Mouse (Mus musculus): ENCODE results near the gene Tnfrsf19. TPM values are rescaled to one million over a fixed set of nuclear protein-coding genes. Genes with fewer than 3 reads are reported as not detected.

The Tnfrsf19 gene
- polyA plus RNA-seq, 1 experiment from 2014 or later: 46.9 TPM

DNA sequence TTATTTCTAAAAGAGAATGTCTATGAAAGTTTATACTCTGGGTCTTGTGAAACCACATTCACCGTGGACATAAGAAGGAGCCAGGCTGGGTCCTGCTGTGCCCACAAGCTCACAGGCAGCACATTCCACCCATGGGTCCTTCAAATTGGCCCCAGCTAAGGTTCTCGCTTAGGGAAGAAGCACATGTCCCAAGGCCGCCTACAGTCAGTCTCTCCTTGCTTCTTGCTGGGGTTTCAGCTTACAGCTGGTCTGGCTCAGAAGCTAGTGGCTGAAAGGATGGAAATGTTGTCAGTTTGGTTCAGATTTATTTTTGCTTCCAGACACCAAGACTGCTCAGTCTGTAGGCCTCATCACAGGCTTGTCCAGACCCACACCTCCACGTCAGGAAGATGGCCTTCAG, 80.2 kb downstream of the Tnfrsf19 start:
- Histone ChIP-seq H3K27me3 (ENCODE audit: control insufficient read depth, insufficient read depth, low read length) (no peaks in the 10 kb centered on the region), H3K9ac (replicated peaks; ENCODE audit: low read length) (no peak overlapping the region), H3K27ac (replicated peaks; ENCODE audit: low read depth, low read length) (no peak overlapping the region), H3K4me2 (ENCODE audit: low read length) (no peak overlapping the region), H3K9me3 (ENCODE audit: control insufficient read depth, low read length) (no peaks in the 10 kb centered on the region), H3K4me3 (replicated peaks; ENCODE audit: low read depth, low read length) (no peak overlapping the region), H3K36me3 (ENCODE audit: control insufficient read depth, insufficient read depth, low read length) (peaks cover 7% of the 10 kb centered on the region), H3K4me1 (ENCODE audit: control insufficient read depth, insufficient read depth, low read length) (no peaks in the 10 kb centered on the region)
- no peak for DNase-seq
- no peak for ATAC-seq (ENCODE audit: low FRiP score, low TSS enrichment)
- WGBS: 94% methylated on average over 4 of the region's 4 CpGs

DNA sequence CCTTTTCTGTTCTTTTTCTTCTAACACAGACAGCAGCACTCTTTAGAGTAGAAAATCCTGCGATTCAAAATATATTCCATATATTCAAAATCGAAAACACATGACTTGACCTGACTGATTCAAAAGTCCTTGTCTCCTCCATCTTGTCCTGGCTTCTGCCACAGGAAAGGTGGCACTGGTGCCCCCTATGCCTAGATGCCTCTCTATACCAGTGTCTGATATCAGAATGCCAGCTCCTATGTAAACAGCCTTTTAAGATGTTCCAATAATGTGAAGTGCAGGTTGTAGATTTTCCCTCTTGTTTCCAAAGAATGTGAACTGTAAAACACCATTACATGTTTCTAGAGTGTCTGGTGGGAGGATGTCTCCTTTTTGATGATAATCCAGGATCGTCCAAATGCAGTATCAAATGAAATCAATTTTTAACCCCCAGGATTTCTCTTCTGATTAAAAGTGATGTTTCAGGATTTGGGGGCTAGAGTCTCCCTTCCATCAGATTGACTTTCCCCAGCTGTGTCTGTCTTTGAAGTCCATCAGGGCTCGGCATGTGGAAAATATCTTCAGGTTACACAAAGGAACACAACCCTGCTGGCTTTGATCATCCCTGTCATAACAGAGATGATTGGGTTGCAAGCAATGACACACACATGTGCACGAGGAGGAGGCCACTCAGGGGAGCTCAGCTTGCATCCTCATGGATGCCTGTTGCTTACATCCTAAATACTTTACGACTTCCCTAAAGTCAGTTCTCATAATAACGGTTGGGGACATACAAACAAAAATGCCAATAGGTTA, 82.1 kb downstream of the Tnfrsf19 start:
- H3K9me3 ChIP-seq (ENCODE audit: control insufficient read depth, low read length): no peaks in the 10 kb centered on the region
- no peak overlapping the region for H3K9ac ChIP-seq (replicated peaks; ENCODE audit: low read length)
- H3K27me3 ChIP-seq (ENCODE audit: control insufficient read depth, insufficient read depth, low read length): no peaks in the 10 kb centered on the region
- no peak overlapping the region for H3K4me2 ChIP-seq (ENCODE audit: low read length)
- H3K4me3 ChIP-seq (replicated peaks; ENCODE audit: low read depth, low read length): no peak overlapping the region
- ATAC-seq (ENCODE audit: low FRiP score, low TSS enrichment): no peak
- no peak overlapping the region for H3K27ac ChIP-seq (replicated peaks; ENCODE audit: low read depth, low read length)
- no peak for DNase-seq
- 88% methylated on average over 7 of the region's 7 CpGs for WGBS
- peaks cover 4% of the 10 kb centered on the region; the same call in 1 of the 2 replicates for H3K36me3 ChIP-seq (ENCODE audit: control insufficient read depth, insufficient read depth, low read length)
- H3K4me1 ChIP-seq (ENCODE audit: control insufficient read depth, insufficient read depth, low read length): no peaks in the 10 kb centered on the region

DNA sequence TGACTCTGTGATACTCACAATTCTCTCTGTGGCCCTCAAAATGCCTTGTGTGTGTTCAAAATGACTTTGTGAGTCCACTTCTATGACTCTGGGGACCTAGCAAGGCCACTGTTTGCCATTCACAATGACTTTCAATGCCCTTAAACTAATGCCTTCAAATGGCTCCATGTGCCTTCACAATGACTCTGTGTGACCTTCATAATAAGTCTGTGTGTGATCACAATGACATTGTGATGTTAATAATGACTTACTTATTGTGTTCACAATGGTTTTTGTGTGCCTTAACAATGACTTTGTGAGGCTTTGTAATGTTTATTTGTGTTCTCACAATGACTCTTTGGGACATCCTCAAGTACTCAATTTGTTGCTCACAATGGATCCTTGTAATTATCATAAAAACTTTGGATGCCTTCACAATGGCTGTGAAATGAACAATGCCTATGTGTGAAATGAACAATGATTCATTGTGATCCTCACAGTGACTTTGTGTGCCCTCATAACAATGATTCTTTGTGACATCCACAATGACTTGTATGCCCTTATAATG, 88.6 kb downstream of the Tnfrsf19 start:
- Histone ChIP-seq H3K4me2 (ENCODE audit: low read length) (no peak overlapping the region), H3K27ac (replicated peaks; ENCODE audit: low read depth, low read length) (no peak overlapping the region), H3K27me3 (ENCODE audit: control insufficient read depth, insufficient read depth, low read length) (no peaks in the 10 kb centered on the region), H3K36me3 (ENCODE audit: control insufficient read depth, insufficient read depth, low read length) (no peaks in the 10 kb centered on the region), H3K4me1 (ENCODE audit: control insufficient read depth, insufficient read depth, low read length) (no peaks in the 10 kb centered on the region), H3K9me3 (ENCODE audit: control insufficient read depth, low read length) (no peaks in the 10 kb centered on the region), H3K4me3 (replicated peaks; ENCODE audit: low read depth, low read length) (no peak overlapping the region), H3K9ac (replicated peaks; ENCODE audit: low read length) (no peak overlapping the region)
- no peak for DNase-seq
- no peak for ATAC-seq (ENCODE audit: low FRiP score, low TSS enrichment)

DNA sequence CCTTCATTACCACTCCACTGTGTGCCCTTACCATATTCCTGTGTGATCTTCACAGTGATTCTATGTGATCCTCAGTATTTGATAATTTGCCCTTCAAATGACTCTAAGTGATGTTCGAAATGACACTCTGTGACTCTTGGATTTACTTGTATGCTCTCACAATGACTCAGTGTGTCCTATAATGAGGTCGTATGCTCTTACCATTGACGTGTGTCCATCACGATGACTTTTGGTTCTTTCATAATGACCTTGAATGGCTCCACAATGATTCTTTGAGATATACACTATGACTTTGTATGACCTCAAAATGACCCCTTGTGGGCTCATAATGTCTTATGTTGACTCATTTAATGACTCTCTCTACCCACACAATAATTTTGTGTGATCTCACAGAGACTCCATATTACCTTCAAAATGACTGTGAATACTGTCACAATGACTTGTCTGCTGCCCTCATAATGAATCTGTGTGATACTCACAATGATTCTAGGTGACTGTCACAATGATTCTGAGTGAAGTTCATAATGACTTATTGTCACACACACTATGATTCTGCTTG, 108.7 kb downstream of the Tnfrsf19 start:
- H3K27ac ChIP-seq (replicated peaks; ENCODE audit: low read depth, low read length): no peak overlapping the region

DNA sequence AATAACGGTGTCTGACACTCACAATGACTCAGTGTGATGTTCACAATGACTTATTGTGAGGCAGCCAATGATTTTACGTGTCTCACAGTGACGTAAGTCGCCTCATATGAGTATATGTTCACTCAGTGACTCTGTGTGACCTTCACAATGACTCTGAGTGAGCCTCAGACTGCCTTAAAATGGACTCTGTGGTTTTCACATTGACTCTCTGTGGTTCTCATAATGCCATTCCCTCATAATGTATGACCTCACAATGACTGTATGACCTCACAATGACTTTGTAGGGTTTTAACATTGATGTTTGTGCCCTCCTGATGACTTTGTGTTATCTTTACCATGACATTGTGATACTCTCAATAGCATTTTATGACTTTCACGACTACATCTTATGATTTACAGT, 110.6 kb downstream of the Tnfrsf19 start:
- Histone ChIP-seq H3K36me3 (ENCODE audit: control insufficient read depth, insufficient read depth, low read length) (no peaks in the 10 kb centered on the region), H3K4me3 (replicated peaks; ENCODE audit: low read depth, low read length) (no peak overlapping the region), H3K27ac (replicated peaks; ENCODE audit: low read depth, low read length) (no peak overlapping the region), H3K27me3 (ENCODE audit: control insufficient read depth, insufficient read depth, low read length) (no peaks in the 10 kb centered on the region), H3K4me1 (ENCODE audit: control insufficient read depth, insufficient read depth, low read length) (no peaks in the 10 kb centered on the region), H3K4me2 (ENCODE audit: low read length) (no peak overlapping the region), H3K9me3 (ENCODE audit: control insufficient read depth, low read length) (no peaks in the 10 kb centered on the region), H3K9ac (replicated peaks; ENCODE audit: low read length) (no peak overlapping the region)
- ATAC-seq (ENCODE audit: low FRiP score, low TSS enrichment) (no peak), DNase-seq (no peak)
- WGBS: 88% methylated on average over 5 of the region's 5 CpGs

More for the DNA sequence above, 108.7 kb downstream of the Tnfrsf19 start:
- DNase-seq (no peak), ATAC-seq (ENCODE audit: low FRiP score, low TSS enrichment) (no peak)
- Histone ChIP-seq H3K4me1 (ENCODE audit: control insufficient read depth, insufficient read depth, low read length) (no peaks in the 10 kb centered on the region), H3K9ac (replicated peaks; ENCODE audit: low read length) (no peak overlapping the region), H3K36me3 (ENCODE audit: control insufficient read depth, insufficient read depth, low read length) (no peaks in the 10 kb centered on the region), H3K27me3 (ENCODE audit: control insufficient read depth, insufficient read depth, low read length) (no peaks in the 10 kb centered on the region), H3K4me3 (replicated peaks; ENCODE audit: low read depth, low read length) (no peak overlapping the region), H3K4me2 (ENCODE audit: low read length) (no peak overlapping the region), H3K9me3 (ENCODE audit: control insufficient read depth, low read length) (no peaks in the 10 kb centered on the region)
- 94% methylated on average over 4 of the region's 4 CpGs for WGBS

DNA sequence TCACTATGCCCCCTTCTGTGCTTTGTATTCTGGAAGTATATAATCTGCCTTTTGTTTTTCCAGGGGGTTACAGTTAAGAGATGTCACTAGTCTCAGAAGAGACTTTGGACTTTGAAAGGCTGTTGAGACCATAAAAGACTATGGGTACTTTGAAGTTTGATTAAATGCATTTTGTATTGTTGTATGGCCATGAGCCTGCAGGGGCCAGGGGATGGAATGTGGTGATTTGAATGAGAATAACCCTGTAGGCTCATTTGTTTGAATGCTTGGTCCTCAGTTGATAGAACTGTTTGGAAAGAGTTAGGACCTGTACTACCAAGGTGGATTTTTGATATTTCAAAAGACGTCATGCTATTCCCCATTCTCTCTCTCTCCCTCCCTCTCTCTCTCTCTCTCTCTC, 120.3 kb downstream of the Tnfrsf19 start:
- WGBS: 17% methylated on average over 1 of the region's 1 CpGs
- Histone ChIP-seq H3K36me3 (ENCODE audit: control insufficient read depth, insufficient read depth, low read length) (no peaks in the 10 kb centered on the region), H3K9ac (replicated peaks; ENCODE audit: low read length) (no peak overlapping the region), H3K4me2 (ENCODE audit: low read length) (no peak overlapping the region), H3K27ac (replicated peaks; ENCODE audit: low read depth, low read length) (no peak overlapping the region), H3K27me3 (ENCODE audit: control insufficient read depth, insufficient read depth, low read length) (no peaks in the 10 kb centered on the region), H3K9me3 (ENCODE audit: control insufficient read depth, low read length) (no peaks in the 10 kb centered on the region), H3K4me3 (replicated peaks; ENCODE audit: low read depth, low read length) (no peak overlapping the region), H3K4me1 (ENCODE audit: control insufficient read depth, insufficient read depth, low read length) (0 out of 2 replicates have a peak, but pooled peaks cover 4% of the 10 kb centered on the region)
- DNase-seq: no peak
- no peak for ATAC-seq (ENCODE audit: low FRiP score, low TSS enrichment)

DNA sequence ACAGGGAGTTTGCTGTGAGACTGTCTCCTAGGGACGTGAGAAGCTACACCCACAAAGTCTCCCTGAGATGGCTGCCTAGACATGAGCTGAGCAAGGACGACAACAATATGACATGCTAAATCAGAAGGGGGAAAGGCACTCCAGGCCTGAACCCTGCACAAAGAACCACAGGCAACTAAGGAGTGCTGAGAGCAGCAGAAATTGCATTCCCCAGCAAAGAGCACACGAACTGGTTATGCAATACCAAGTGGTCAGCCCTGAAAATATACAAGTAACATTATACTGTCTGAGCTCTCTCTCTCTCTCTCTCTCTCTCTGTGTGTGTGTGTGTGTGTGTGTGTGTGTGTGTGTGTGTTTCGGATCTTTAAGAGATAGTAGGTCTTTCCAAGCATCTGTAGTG, 129.6 kb downstream of the Tnfrsf19 start:
- Histone ChIP-seq H3K9me3 (ENCODE audit: control insufficient read depth, low read length) (no peaks in the 10 kb centered on the region), H3K36me3 (ENCODE audit: control insufficient read depth, insufficient read depth, low read length) (no peaks in the 10 kb centered on the region), H3K27ac (replicated peaks; ENCODE audit: low read depth, low read length) (no peak overlapping the region), H3K4me1 (ENCODE audit: control insufficient read depth, insufficient read depth, low read length) (no peaks in the 10 kb centered on the region), H3K4me3 (replicated peaks; ENCODE audit: low read depth, low read length) (no peak overlapping the region), H3K27me3 (ENCODE audit: control insufficient read depth, insufficient read depth, low read length) (no peaks in the 10 kb centered on the region), H3K9ac (replicated peaks; ENCODE audit: low read length) (no peak overlapping the region), H3K4me2 (ENCODE audit: low read length) (no peak overlapping the region)
- ATAC-seq (ENCODE audit: low FRiP score, low TSS enrichment): no peak
- 64% methylated on average over 4 of the region's 4 CpGs for WGBS
- no peak for DNase-seq
